Mouse (Mus musculus) G1E (cell line): ENCODE results near the gene Anln. TPM values are rescaled to one million over a fixed set of nuclear protein-coding genes. Genes with fewer than 3 reads are reported as not detected.
A peak's percentile ranks its signal among the peaks of the same experiment; 100 is the strongest.

Experiments used
- ATAC-seq: 2 replicates; pipeline ENCODE4 v1.8.0; 2016; ENCODE audit warnings: mild to moderate bottlenecking; ENCODE audit not compliant: insufficient number of reproducible peaks, poor library complexity, low FRiP score, severe bottlenecking; ENCODE audit errors: extremely low read depth
- DNase-seq: peaks from one replicate; pipeline ENCODE4 v3.0.0; 2012; ENCODE audit warnings: low spot score
- H3K27me3 ChIP-seq: 2 replicates; pipeline ENCODE4 v1.6.1; 2012; ENCODE audit warnings: mild to moderate bottlenecking, low read length, inconsistent platforms; ENCODE audit not compliant: insufficient read depth
- H3K36me3 ChIP-seq: replicated peaks from 2 replicates; pipeline ENCODE3; 2012; ENCODE audit warnings: mild to moderate bottlenecking, inconsistent platforms
- H3K4me1 ChIP-seq: 2 replicates; pipeline ENCODE4 v1.6.1; 2012; ENCODE audit warnings: low read depth, low read length, inconsistent platforms, mixed read lengths; ENCODE audit not compliant: insufficient read depth
- H3K4me3 ChIP-seq: 2 replicates; pipeline ENCODE4 v1.5.1; 2012; ENCODE audit warnings: low read depth, mild to moderate bottlenecking, inconsistent platforms, low read length, moderate library complexity, mixed read lengths
- H3K9me3 ChIP-seq: replicated peaks from 2 replicates; pipeline ENCODE4 v1.6.1; 2012; ENCODE audit warnings: inconsistent platforms
- CTCF ChIP-seq: IDR thresholded peaks from 2 replicates; pipeline ENCODE4 v1.5.1; 2012; ENCODE audit warnings: low read depth, low read length, inconsistent platforms, mixed read lengths
- GATA1 ChIP-seq: IDR thresholded peaks from 2 replicates; pipeline ENCODE4 v1.6.1; 2012; ENCODE audit warnings: borderline replicate concordance, low read length, inconsistent platforms, mixed read lengths
- GATA2 ChIP-seq: IDR thresholded peaks from 2 replicates; pipeline ENCODE4 v1.6.1; 2012; ENCODE audit warnings: low read depth, low read length, inconsistent platforms, borderline replicate concordance
- POLR2AphosphoS5 ChIP-seq: IDR thresholded peaks from 2 replicates; pipeline ENCODE4 v1.6.1; 2012; ENCODE audit warnings: low read depth, low read length, inconsistent platforms; ENCODE audit not compliant: insufficient replicate concordance
- TAL1 ChIP-seq: conservative IDR thresholded peaks from 2 replicates; pipeline ENCODE4 v1.6.1; 2012; ENCODE audit warnings: low read depth, low read length, inconsistent platforms, mixed read lengths
- polyA plus RNA-seq: library from polyadenylated mRNA; stranded (reverse); fragments of >175 nt; gene quantifications from 2 replicates; pipeline ENCODE4 v1.2.3, GENCODE M21; 2012
- total RNA-seq, 2 experiments: library from RNA; stranded (forward) in 1 of 2; stranded (reverse) in 1 of 2; fragments of 200-1000 nt in 1 of 2; fragments of >200 nt in 1 of 2; fragmentation: Nextera tagmentation in 1 of 2; gene quantifications; 2 replicates each; pipeline ENCODE4 v1.2.3; 2014 to 2017

Gene Anln
- total RNA-seq (2014; fragmentation: Nextera tagmentation) (183 and 184 TPM in 2 replicates), total RNA-seq (2017) (62.1 and 62.4 TPM in 2 replicates), polyA plus RNA-seq (6.8 and 8.7 TPM in 2 replicates)

DNA sequence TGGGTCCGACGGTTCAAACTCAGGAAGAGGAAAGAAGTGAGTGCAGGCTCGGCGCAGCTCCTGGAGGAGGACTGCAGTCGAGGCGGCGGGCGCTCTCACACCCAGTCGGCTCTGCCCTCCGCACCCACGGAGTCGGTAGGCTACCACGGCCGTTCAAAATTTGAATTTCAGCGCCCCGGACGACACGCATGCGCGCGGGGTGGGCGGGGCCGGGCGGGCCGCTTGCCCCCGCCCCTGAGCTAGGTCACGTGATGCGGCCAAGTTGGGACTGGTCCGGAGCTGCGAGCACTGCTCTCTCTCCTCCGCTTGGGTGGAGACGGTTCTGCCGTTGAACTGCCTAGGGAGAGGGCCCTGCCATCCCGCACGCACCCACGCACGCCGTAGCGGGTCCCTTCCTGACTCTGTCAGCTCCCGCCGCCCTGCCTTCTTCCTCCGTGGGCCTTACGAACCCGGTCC is at the start of gene Anln:
Anln (minus strand) TSS at position 168 of the 456 bp plus-strand sequence.
- Histone ChIP-seq H3K4me3 (peak within 1 kb of the TSS; percentile 83), H3K27me3 (no peaks in the 10 kb centered on the region), H3K9me3 (no peaks in the 10 kb centered on the region), H3K4me1 (peaks cover 40% of the 10 kb centered on the region), H3K36me3 (peaks cover 21% of the 10 kb centered on the region)
- TF ChIP-seq POLR2AphosphoS5 (no peak), CTCF (no peak), GATA2 (no peak), GATA1 (no peak), TAL1 (no peak)
- ATAC-seq (peak; percentile 71), DNase-seq (peak; percentile 74)

DNA sequence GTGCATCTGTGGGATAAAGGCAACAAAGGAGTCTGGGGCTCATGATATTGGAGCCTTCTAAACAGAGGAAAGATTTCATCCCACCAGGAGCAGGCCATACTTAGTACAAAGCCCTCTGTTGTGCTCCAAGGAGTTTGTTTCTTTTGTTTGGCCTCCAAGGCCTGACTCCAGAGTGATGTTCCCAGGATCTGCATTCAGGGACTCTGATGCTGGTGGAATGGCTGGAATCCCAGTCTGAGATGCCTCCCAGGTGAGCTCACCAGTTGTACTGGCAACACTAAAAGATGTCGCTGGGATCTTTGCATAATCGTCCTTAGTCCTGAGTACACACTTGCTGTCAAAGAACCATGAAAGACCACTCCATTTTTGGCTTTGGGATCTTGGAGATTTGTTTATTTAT is 45.1 kb upstream of the Anln start:
- Histone ChIP-seq H3K9me3 (no peaks in the 10 kb centered on the region), H3K36me3 (peaks cover 57% of the 10 kb centered on the region), H3K4me1 (no peaks in the 10 kb centered on the region), H3K4me3 (no peak overlapping the region), H3K27me3 (no peaks in the 10 kb centered on the region)
- ATAC-seq (no peak), DNase-seq (no peak)
- TF ChIP-seq GATA1 (no peak), CTCF (no peak), TAL1 (no peak), GATA2 (no peak), POLR2AphosphoS5 (no peak)

DNA sequence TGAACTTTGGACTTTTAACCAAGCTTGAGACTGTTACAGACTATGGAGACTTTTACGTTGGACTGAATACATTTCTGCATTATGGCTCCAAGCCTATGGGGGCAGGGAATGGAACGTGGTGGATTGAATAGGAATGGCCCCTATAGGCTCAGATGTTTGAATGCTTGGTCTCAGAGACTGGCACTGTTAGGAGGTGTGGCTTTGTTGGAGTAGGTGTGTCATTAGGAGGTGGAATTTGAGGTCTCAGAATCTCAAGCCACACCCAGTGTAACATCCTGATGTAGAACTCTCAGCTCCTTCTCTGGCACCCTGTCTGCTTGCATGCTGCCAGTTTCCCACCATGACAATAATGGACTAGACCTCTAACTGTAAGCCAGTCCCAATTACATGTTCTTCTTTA is 44.2 kb upstream of the Anln start:
- ATAC-seq (no peak), DNase-seq (no peak)

DNA sequence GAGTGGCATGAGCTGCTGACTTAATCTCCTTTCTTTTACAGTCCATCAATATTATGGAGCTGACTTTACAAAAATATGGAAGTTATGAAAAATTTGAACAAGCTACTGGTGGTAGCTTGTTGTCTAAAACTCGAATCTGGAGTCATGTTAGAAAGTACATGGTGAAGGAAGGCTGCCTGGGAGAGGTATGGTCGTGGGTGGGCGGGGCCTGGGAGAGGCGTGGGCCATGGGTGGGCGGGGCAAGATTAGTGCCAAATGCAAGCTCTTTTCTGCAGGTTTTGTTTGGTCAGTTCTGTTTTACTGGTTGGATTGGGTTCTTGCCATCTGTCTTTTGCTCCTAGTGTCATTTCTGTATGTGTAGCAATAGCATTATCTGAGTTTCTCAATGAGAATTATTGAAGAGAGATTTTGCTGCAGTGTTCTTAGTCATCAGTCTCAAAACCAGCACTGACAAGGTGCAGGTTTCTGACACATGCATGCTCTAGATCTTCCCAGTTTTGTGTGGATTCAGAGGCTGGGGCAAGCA is 41.4 kb upstream of the Anln start:
- no peak overlapping the region for H3K4me3 ChIP-seq
- DNase-seq (peak; percentile 27), ATAC-seq (no peak)

More for the DNA sequence above, 44.2 kb upstream of the Anln start:
- H3K9me3 ChIP-seq, result no peaks in the 10 kb centered on the region
- H3K27me3 ChIP-seq, result no peaks in the 10 kb centered on the region
- H3K36me3 ChIP-seq, result peaks cover 51% of the 10 kb centered on the region
- H3K4me1 ChIP-seq, result peaks cover 6% of the 10 kb centered on the region
- H3K4me3 ChIP-seq, result no peak overlapping the region
- TF ChIP-seq CTCF, result no peak

DNA sequence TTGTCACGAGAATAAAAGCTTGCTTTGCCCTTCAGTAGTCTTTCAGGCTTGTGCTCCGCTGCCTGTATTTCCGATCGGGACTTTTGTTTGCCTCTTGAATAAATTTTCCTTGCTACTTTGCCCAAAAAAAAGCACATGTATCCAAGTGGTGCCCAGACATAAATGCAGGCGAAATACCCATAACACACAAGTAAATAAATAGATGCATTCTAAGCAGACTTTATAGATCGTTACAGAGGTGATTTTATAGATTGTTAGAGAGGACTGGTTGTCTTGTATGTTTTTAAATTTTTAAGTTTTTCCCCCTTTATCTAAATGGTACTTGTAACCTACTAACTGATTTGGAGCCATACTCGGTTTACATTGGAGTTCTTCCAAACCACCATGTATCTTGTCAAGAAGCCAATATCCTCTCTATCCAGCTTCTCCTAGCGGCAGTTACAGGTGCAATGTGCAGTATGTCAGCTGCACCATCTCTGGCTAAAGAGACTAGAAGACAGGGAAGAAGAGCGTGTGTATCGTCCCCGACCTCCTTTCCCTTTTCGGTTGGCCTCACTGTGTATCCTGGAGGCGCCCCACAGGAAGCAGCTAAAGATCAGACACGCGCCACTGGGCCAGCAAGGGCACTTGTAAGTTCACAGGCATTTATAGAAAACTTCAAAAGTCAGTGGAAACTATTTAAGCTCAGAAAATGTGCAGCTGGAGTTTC is 40.7 kb upstream of the Anln start:
- DNase-seq (peak; percentile 11), ATAC-seq (no peak)
- H3K9me3 ChIP-seq, result no peaks in the 10 kb centered on the region
- no peak overlapping the region for H3K4me3 ChIP-seq
- no peaks in the 10 kb centered on the region for H3K27me3 ChIP-seq
- peaks cover 53% of the 10 kb centered on the region for H3K36me3 ChIP-seq
- TF ChIP-seq TAL1, result no peak
- TF ChIP-seq GATA1, result no peak
- TF ChIP-seq CTCF, result no peak
- TF ChIP-seq GATA2, result no peak
- no peak for TF ChIP-seq POLR2AphosphoS5
- H3K4me1 ChIP-seq, result peaks cover 8% of the 10 kb centered on the region

More for the DNA sequence above, 41.4 kb upstream of the Anln start:
- TF ChIP-seq CTCF, result no peak
- no peak for TF ChIP-seq TAL1
- TF ChIP-seq POLR2AphosphoS5, result no peak
- no peak for TF ChIP-seq GATA1
- no peak for TF ChIP-seq GATA2
- peaks cover 8% of the 10 kb centered on the region for H3K4me1 ChIP-seq
- H3K27me3 ChIP-seq, result no peaks in the 10 kb centered on the region
- peaks cover 51% of the 10 kb centered on the region for H3K36me3 ChIP-seq
- no peaks in the 10 kb centered on the region for H3K9me3 ChIP-seq

DNA sequence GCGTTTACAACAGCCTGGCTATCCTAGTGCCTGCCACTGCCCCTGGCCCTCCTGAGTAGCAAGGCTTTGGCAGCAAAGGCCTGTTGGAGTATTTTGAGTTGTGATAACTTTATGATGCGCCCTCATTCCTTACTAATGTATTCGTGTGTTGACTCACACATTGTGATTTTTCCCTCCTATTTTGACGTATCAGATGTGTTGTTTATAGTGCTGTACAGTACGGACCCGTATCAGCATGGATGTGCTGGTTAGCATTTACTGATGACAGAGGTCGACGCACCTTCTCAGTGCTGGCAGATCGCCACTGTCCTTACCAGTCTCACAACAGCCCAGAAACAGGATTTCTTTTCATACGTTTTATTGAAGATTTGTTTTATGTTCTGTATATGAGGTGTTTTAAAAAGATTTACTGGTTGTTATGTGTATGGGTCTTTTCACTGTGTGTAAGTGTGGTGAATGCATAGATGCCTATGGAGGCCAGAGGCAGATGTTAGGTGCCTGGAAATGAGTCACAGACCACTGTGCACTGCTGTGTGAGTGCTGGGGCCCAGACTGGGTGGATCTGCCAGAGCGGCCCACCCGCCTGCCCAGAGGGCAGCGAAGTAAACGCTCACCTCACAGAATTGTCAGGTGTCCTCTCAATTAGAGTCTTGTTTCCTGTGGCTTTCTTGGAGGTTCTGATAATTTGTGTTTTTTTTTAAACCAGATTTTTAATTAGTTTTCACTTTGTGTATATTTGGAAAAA is 39.9 kb upstream of the Anln start:
- Histone ChIP-seq H3K36me3 (peaks cover 53% of the 10 kb centered on the region), H3K4me3 (no peak overlapping the region), H3K9me3 (no peaks in the 10 kb centered on the region), H3K4me1 (peaks cover 8% of the 10 kb centered on the region), H3K27me3 (no peaks in the 10 kb centered on the region)
- no peak for ATAC-seq
- TF ChIP-seq POLR2AphosphoS5 (no peak), GATA2 (no peak), CTCF (no peak), GATA1 (no peak), TAL1 (no peak)
- DNase-seq, result no peak
